Mouse (Mus musculus): ENCODE measurements around the gene Olfr477.
"Not testable (repeated sequence)": the region's sequence is repeated elsewhere in the genome, so short reads cannot be mapped to it uniquely, and the experiment has no call there.

Gene Olfr477

GRCm38 (mm10) chr7:107986393-107986792 lies at the start of gene Olfr477:
Gene Olfr477, plus strand, starts transcription at chr7:107986693.
- no peak for DNase-seq

- DNase-seq, result not testable (repeated sequence)
Observed at GRCm38 (mm10) chr7:107952539-107952938, 34.0 kb upstream of the Olfr477 start.

GRCm38 (mm10) chr7:107954343-107954742 lies 32.1 kb upstream of the Olfr477 start, which contains the start of gene Olfr474:
Gene Olfr474, plus strand, starts transcription at chr7:107954643.
- DNase-seq, result no peak

- no peak for DNase-seq
Observed at GRCm38 (mm10) chr7:107964503-107964902, 22.0 kb upstream of the Olfr477 start, which contains the start of gene Olfr476. Gene Olfr476, plus strand, starts transcription at chr7:107964803.

GRCm38 (mm10) chr7:108014256-108014655 lies 27.8 kb downstream of the Olfr477 start:
- not testable (repeated sequence) for DNase-seq

- no peak for DNase-seq
Observed at GRCm38 (mm10) chr7:108033889-108034288, 47.4 kb downstream of the Olfr477 start, which contains the start of gene Olfr478. Gene Olfr478, minus strand, starts transcription at chr7:108033989.

All from retina, postnatal 1 day (tissue).